Mouse (Mus musculus) skeletal muscle tissue, adult 2 months (tissue): ENCODE data around the gene Gm36210.

Source experiments
- DNase-seq: peaks from one replicate; pipeline ENCODE4 v3.0.0-alpha.2; 2012; ENCODE audit warnings: low read depth, low spot score

Gm36210 gene

GRCm38 (mm10) chr7:4906466-4906950, at the start of gene Gm36210:
Gm36210 (minus strand) TSS chr7:4906516.
- DNase-seq: no peak

DNA sequence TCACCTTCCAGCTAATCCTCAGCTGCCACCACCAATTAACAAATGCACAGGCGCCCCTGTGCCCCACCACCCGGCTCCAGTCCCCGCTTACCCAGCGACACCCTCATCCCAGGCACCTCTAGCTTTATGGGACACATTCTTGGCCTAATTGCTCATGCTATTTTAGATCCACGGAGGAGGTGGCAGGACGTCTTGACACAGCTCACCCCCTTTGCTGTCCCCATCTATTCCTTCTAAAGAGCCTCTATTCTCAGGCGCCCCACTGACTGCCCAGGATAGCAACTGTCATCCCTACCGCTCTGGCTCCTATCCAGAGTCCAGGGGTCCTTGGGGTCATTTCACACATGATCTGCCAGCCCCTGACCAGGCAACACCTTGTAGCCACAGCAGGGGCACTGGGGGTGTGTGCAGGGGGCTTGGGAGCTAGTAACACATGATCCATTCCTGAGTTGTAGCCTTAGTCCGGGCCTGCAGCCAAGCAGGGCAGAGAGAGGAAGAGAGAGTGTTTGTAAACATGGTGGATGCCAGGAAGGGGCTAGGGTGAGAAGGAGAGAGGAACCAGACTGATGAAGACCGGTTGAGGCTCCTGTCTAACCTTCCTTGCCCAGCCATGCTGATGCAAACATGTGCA, 47.6 kb upstream of the Gm36210 start:
- no peak for DNase-seq

- DNase-seq: no peak
These were observed 44.4 kb upstream of the Gm36210 start for GRCm38 (mm10) chr7:4950561-4951342.

GRCm38 (mm10) chr7:4948386-4948785, 42.1 kb upstream of the Gm36210 start:
- DNase-seq: no peak

GRCm38 (mm10) chr7:4947855-4948254, 41.5 kb upstream of the Gm36210 start:
- peak; percentile 83 for DNase-seq

DNA sequence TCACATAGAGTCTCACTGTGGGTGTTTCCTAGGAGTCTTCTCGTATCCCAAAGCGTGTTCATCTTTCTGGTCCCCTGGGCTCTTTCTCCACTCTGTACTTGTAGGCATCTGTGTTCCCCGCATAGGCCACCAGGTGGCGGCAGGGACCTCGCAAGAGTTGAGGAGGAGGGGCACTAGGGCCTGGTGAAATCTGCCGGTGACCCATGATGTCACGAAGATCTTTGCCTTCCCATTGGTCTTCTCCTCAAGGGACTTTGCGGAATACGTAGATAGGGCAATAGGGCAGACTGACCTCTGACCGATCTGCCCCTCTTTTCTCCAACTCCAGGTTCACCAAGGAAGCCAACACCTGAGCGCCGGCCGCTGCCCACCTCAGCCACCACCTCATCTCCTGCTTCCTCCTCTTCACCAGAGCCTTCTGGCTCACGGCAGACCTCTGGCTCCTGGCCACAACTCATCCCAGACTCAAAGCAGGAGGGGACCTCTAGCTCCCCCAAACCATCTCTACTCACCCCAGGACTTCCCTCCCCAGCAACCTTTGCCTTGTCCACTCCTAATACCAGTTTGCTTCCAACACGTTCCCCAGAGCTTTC, 37.0 kb upstream of the Gm36210 start:
- DNase-seq: peak; percentile 96

DNA sequence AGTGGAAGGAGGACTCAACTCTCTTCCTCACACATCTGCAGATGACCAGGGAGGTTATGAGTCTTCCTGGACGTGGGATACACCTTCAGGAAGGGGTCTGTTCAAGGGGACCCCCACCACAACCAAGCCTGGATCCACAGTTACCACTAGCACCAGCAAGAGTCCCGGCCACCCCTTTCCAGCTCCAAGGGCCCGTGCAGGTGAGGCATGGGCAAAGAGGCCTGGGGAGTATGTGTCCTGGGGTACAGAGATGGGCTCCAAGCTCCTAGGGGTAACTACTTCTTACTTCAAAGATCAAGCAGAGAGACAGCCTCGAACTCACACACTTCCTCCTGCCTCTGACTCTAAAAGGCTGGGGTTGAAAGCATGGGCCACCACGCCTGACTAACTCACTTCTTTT, 36.4 kb upstream of the Gm36210 start:
- no peak for DNase-seq

GRCm38 (mm10) chr7:4940068-4940479, 33.8 kb upstream of the Gm36210 start:
- DNase-seq: peak; percentile 63

DNA sequence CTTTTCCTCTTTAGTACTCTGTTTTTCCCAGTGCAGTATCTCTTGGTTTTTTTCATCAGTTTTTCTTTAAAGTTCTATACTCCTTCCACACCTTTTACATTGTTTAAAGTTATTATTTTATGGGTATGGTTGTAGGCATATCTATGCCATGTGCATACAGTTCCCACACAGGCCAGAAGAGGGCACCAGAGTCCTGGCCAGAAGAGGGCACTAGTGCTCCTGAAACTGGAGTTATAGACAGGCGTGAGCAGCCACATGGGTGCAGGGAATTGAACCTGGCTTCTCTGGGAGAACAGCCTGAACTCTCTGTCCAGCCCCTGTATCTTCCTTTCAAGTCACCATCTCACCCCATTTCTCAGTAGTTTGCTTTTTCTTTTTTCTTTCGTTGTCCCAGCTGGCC, 32.1 kb upstream of the Gm36210 start:
- no peak for DNase-seq

GRCm38 (mm10) chr7:4937392-4937791, 31.1 kb upstream of the Gm36210 start:
- no peak for DNase-seq

- no peak for DNase-seq
These were observed 30.5 kb upstream of the Gm36210 start for GRCm38 (mm10) chr7:4936832-4937231.

GRCm38 (mm10) chr7:4934160-4934914, 28.0 kb upstream of the Gm36210 start:
- DNase-seq: no peak

GRCm38 (mm10) chr7:4933103-4933502, 26.8 kb upstream of the Gm36210 start:
- DNase-seq: no peak

- DNase-seq: no peak
These were observed 22.0 kb upstream of the Gm36210 start for GRCm38 (mm10) chr7:4928323-4928722.

GRCm38 (mm10) chr7:4927711-4928110, 21.4 kb upstream of the Gm36210 start:
- no peak for DNase-seq

DNA sequence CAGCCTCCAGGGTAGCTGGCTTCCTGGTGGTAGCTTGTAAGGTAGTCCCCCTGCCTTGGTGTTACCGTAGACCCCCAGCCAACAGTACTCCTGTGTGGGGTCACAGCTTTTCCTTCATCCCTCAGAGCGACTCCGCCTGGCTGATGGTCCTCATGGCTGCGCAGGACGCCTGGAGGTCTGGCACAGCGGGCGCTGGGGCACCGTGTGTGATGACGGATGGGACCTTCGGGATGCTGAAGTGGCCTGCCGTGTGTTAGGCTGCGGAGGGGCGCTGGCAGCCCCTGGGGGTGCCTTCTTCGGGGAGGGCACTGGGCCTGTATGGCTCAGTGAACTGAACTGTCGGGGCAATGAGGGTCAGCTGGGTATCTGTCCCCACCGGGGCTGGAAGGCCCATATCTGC, 20.5 kb upstream of the Gm36210 start:
- DNase-seq: no peak

DNA sequence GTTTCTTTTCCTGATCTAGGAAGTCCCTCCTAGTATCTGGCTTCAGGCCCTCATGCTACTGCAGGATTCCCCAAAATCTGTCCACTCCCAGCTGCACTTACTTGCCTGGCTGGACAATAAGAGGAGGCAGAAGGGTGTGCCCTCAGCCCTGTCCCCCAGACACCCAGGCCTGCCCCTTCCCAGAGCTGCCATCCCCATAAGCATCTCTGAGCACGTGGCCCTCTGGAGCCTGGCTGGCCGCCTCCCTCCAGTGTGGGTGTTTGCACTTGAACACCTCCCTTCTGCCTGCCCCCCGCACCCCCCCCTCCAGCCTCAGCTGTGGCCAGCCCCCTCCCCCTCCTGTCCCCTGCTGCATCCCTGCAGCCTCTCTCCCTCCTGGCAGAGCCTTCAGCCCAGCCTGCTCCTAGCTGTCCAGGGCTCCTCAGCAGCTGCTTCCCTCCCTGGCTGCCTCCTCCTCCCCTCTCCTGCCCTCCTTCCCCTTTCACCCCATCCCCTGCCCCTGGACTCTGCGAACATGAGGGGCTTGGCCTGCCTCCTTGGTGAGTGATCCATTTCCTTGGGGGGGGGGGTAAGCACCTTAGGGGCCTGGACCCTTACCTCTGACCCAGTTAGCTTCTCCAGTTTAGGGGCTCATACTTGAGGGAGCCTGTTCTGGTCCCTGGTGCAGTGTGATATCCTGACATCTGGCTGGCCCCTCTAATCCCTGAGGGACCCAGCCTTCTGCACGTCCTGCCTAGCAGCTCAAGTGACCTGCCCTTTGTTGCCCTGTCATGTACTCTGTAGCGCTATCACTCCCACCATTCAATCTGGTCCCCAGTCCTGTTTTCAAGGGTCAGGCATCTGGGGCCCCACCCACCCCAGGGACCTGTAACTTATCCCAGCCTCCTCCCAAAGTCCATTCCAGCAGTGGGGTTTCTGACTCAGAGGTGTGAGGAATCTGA, 19.4 kb upstream of the Gm36210 start, which contains the start of gene Ssc5d:
Gene Ssc5d (plus strand): TSS at position 345 of the 941 bp plus-strand sequence.
- DNase-seq: peak; percentile 82

DNA sequence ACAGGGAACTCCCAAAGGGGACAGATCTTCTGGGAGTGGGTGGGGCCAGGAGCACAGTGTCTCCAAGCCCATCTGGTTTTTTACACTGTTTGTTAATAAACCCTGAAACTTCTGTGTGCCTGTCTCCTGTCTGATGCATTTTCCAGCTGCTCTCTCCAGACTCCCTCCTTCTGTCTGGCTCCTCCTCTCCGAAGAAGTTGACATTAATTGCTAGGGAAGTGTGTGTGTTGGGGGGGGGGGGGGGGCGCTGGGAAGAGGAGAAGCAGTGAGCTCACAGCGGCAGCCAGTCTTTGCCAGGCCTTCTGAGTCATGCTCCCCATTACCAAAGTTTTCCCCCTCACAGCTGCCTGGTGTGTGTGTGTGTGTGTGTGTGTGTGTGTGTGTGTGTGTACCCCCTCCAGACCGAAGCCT, 18.6 kb upstream of the Gm36210 start:
- peak; percentile 84 for DNase-seq

- DNase-seq: no peak
These were observed 18.2 kb upstream of the Gm36210 start for GRCm38 (mm10) chr7:4924483-4924882.

- DNase-seq: no peak
These were observed 17.5 kb upstream of the Gm36210 start for GRCm38 (mm10) chr7:4923586-4924364.
